Mouse (Mus musculus): ENCODE results near the gene Fbxo40.

DNA sequence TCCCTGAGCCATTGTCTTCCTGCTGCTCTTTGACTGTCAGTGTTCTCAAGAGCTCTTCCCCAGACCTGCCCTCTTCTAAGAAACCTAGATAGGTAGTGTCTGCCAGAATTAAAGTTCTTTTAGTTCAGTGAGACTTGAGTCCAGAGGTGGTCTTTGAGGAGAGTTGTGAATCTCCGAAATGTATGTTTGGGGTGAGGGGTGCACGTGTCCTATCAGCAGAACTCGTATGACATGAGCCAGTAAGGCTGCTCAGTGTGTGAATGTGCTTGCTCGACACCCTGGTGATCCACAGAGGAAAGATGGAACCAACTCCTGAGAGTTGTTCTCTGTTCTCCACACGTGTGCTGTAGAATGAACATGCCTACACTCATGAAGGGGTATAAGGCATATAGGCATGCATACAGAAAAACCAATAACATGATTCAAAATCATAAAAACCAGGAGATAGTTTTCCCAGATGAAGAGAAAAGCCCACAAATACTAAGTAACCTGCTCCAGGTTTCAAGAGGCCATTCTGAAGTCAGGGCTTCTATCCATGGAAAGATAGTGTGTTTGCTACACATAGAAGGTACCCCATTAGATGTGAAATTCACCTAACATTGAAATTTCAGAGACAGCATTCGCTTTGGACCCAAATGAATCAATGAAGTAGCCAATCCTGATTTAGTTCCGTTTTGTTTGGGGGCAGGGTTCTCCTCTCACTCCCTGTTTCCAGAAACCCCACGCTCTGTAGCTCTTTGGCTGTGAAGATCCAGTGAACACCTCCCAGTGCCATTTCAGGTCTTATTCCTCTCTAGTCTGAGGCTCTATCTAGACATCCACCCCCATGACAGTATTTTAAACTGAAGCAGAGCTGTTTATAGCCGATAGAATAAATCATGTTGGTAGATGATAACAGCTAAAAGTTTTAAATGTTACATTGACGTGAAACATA lies 63.5 kb downstream of the Fbxo40 start:
- TF ChIP-seq CTCF (IDR thresholded peaks at IDR 0.05; ENCODE audit: borderline replicate concordance, extremely low read depth, insufficient read depth, insufficient read length) (no peak), POLR2A (IDR thresholded peaks at IDR 0.05; ENCODE audit: borderline replicate concordance, extremely low read depth, insufficient read depth, insufficient read length, poor library complexity, severe bottlenecking) (no peak)
